Mouse (Mus musculus): ENCODE data around the gene Hc. TPM values are rescaled to one million over a fixed set of nuclear protein-coding genes. Genes with fewer than 3 reads are reported as not detected.

Hc gene
- total RNA-seq, 2 experiments from 2014 or later = 0.40 TPM; not detected in 1

Other genes with a start within 250 kb of the Hc start
- 10 to 100 TPM; 82.5 to 84.3 TPM for gene Fbxw2, start 235.1 kb downstream of the Hc start, total RNA-seq (2021)
- not detected for gene Gm34653, start 228.4 kb downstream of the Hc start, total RNA-seq (2021)
- under 1 TPM; 0.44 to 0.49 TPM for gene Cutal, start 187.0 kb downstream of the Hc start, total RNA-seq (2021)
- gene Psmd5, start 186.5 kb downstream of the Hc start, total RNA-seq (2021) = 10 to 100 TPM; 40.2 to 46.1 TPM
- gene Phf19, start 147.4 kb downstream of the Hc start, total RNA-seq (2021) = 1 to 10 TPM in 1 of 2 experiments, under 1 TPM in 1; 0.76 to 1.7 TPM
- 1 to 10 TPM; 1.7 to 3.3 TPM for gene Traf1, start 99.7 kb downstream of the Hc start, total RNA-seq (2021)
- gene AI182371, start 40.1 kb upstream of the Hc start, total RNA-seq (2021) = under 1 TPM in 1 of 2 experiments, not detected in 1; 0.59 TPM
- 10 to 100 TPM in 1 of 2 experiments, 1 to 10 TPM in 1; 7.2 to 12.2 TPM for gene Cntrl, start 48.1 kb upstream of the Hc start, total RNA-seq (2021)
- gene Rab14, start 139.7 kb upstream of the Hc start, total RNA-seq (2021) = 100 to 1,000 TPM; 235 to 236 TPM
- 100 to 1,000 TPM; 114 to 138 TPM for gene Gsn, start 194.9 kb upstream of the Hc start, total RNA-seq (2021)